Mouse (Mus musculus) C2C12 (cell line): ENCODE measurements at regions not wholly inside any gene's neighbourhood (a gene's known extent, or its start where the extent isn't known, plus 50 kb on each side); places are given as distances from the start of the nearest gene placed in this dataset.
"Not testable (repeated sequence)": the region's sequence is repeated elsewhere in the genome, so short reads cannot be mapped to it uniquely, and the experiment has no call there.

Experiments
- H3K27me3 ChIP-seq: one replicate; pipeline ENCODE4 v1.6.1; 2011; ENCODE audit not compliant: control insufficient read depth, insufficient read depth, insufficient read length
- H3K36me3 ChIP-seq: one replicate; pipeline ENCODE4 v1.6.1; 2011; ENCODE audit not compliant: control insufficient read depth, insufficient read depth
- H3K4me3 ChIP-seq: one replicate; pipeline ENCODE4 v1.5.1; 2011; ENCODE audit warnings: mild to moderate bottlenecking, control low read depth; ENCODE audit not compliant: poor library complexity, insufficient read depth, severe bottlenecking
- H3K79me2 ChIP-seq: one replicate; pipeline ENCODE4 v1.6.1; 2011; ENCODE audit not compliant: control insufficient read depth, insufficient read depth
- H3K79me3 ChIP-seq: one replicate; pipeline ENCODE4 v1.6.1; 2011; ENCODE audit warnings: low read depth, control low read depth
- H3ac ChIP-seq: one replicate; pipeline ENCODE3; 2011; ENCODE audit warnings: low read depth; ENCODE audit not compliant: control insufficient read depth, insufficient read length
- CEBPB ChIP-seq: IDR thresholded peaks from one replicate; pipeline ENCODE4 v1.6.1; 2011; ENCODE audit warnings: low read depth, mild to moderate bottlenecking, control low read depth, moderate library complexity
- CTCF ChIP-seq: IDR thresholded peaks from one replicate; pipeline ENCODE4 v1.5.1; 2011; ENCODE audit not compliant: control insufficient read depth, insufficient read depth, insufficient read length
- FOSL1 ChIP-seq: IDR thresholded peaks from one replicate; pipeline ENCODE4 v1.8.0; 2011; ENCODE audit warnings: mild to moderate bottlenecking, low read length; ENCODE audit not compliant: poor library complexity, insufficient read depth, severe bottlenecking
- MAX ChIP-seq: IDR thresholded peaks from one replicate; pipeline ENCODE4 v1.6.1; 2011; ENCODE audit warnings: mild to moderate bottlenecking, control low read depth
- MYOD1 ChIP-seq: IDR thresholded peaks from one replicate; pipeline ENCODE4 v1.6.1; 2011; ENCODE audit warnings: low read depth; ENCODE audit not compliant: control insufficient read depth, insufficient read length
- MYOG ChIP-seq: IDR thresholded peaks from one replicate; pipeline ENCODE4 v1.6.1; 2011; ENCODE audit not compliant: control insufficient read depth, insufficient read length; ENCODE audit errors: extremely low read depth
- USF1 ChIP-seq: IDR thresholded peaks from one replicate; pipeline ENCODE4 v1.6.1; 2011; ENCODE audit warnings: low read depth, mild to moderate bottlenecking, control low read depth, moderate library complexity

DNA sequence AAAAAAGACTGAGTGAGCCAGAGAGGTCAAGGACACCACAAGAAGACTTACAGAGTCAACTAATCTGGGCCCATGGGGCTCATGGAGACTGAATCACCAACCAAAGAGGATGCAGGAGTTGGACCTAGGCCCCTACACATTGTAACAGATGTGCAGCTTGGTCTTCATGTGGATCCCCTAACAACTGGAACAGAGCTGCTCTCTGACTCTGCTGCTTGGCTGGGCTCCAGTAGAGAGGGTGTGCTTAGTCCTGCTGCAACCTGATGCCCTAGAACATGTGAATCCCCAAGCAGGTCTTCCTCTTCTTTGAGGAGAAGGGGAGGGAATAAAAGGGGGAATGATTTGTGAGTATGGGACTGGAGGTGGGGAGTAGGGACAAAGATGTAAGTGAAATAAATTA lies 325.8 kb downstream of the Lrig3 start:
- Histone ChIP-seq H3K79me2 (no peaks in the 10 kb centered on the region), H3ac (no peak overlapping the region), H3K27me3 (no peaks in the 10 kb centered on the region), H3K79me3 (no peaks in the 10 kb centered on the region), H3K4me3 (no peak overlapping the region), H3K36me3 (no peaks in the 10 kb centered on the region)
- no peak for TF ChIP-seq CTCF
- TF ChIP-seq MAX: no peak
- TF ChIP-seq CEBPB: no peak
- TF ChIP-seq MYOD1: no peak
- TF ChIP-seq MYOG: no peak
- TF ChIP-seq USF1: no peak
- no peak for TF ChIP-seq FOSL1

DNA sequence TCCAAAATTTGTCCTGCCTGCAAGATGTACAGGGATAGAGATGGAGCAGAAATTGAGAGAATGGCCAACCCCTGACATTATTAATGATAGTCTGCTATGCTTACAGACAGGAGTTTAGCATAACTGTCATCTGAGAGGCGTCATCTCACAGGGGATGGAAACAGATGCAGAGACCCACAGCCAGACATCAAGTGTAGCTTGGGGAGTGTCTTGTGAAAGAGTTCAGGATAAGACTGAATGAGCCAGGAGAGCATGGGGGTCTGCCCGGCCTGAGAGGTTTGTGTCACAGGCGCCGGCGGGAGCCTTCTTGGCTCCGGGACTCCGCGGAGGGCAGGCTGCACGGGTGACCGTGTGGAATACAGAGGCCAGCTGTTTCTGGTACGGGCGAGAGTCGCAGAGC lies 319.1 kb downstream of the Lrig3 start:
- not testable (repeated sequence) for H3ac ChIP-seq, H3K79me3 ChIP-seq, H3K4me3 ChIP-seq, H3K36me3 ChIP-seq, H3K27me3 ChIP-seq, H3K79me2 ChIP-seq

DNA sequence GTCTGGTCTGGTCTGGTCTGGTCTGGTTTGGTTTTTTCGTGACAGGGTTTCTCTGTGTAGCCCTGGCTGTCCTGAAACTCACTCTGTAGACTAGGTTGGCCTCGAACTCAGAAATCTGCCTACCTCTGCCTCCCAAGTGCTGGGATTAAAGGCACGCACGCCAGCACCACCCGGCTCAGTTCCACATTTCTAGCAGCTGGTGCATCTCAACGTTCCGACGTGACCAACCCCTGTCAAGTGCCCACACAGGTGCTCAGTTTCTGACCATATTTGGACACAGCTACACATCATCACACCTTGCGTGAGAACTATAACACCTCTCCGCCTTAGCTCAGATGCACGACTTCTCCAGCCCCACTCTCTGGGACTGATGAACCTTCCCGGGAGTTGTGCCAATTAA lies 304.4 kb downstream of the Lrig3 start:
- Histone ChIP-seq H3K27me3 (no peaks in the 10 kb centered on the region), H3ac (no peak overlapping the region), H3K79me2 (no peaks in the 10 kb centered on the region), H3K4me3 (no peak overlapping the region), H3K36me3 (no peaks in the 10 kb centered on the region), H3K79me3 (no peaks in the 10 kb centered on the region)
- TF ChIP-seq MYOG (no peak), USF1 (no peak), CEBPB (no peak), MYOD1 (no peak), FOSL1 (no peak), CTCF (no peak), MAX (no peak)

DNA sequence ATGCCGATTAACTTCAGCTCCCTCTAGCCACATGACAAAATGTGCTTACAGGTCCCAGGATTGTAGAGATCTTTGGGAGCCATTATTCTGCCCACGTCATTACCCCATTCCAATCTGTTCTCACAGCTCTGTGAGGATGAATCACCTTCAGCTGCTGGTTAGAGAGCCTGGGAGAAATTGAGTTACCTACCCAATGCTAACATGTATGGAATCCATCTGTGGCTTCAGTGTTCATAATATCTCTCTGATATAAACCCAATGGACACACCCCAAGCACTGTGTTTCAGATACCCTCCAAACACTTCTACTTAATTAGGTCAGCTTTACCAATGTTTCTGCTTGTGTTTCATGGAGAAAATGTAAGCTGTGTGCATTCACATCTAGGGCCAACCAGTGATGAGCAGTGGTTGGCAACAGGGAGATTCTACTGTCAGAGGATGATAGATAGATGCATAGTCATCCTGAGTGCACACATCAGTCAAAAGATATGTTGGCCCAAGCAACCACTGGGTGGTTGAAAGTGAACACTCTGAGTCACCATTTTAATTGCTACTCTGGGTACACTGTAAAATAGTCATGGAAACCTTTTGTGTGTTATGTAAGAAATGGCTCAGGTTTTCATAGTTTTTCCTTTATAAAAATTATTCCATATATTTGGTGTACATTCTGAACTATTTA lies 301.5 kb downstream of the Lrig3 start:
- TF ChIP-seq MAX: peak; percentile 4
- TF ChIP-seq CEBPB: peak; percentile 5
- TF ChIP-seq FOSL1: peak; percentile 89
- peak; percentile 44 for TF ChIP-seq MYOD1
- TF ChIP-seq CTCF: no peak
- TF ChIP-seq MYOG: no peak
- TF ChIP-seq USF1: no peak
- H3ac ChIP-seq: no peak overlapping the region
- no peaks in the 10 kb centered on the region for H3K27me3 ChIP-seq
- no peaks in the 10 kb centered on the region for H3K36me3 ChIP-seq
- no peaks in the 10 kb centered on the region for H3K79me3 ChIP-seq
- no peaks in the 10 kb centered on the region for H3K79me2 ChIP-seq
- H3K4me3 ChIP-seq: no peak overlapping the region

DNA sequence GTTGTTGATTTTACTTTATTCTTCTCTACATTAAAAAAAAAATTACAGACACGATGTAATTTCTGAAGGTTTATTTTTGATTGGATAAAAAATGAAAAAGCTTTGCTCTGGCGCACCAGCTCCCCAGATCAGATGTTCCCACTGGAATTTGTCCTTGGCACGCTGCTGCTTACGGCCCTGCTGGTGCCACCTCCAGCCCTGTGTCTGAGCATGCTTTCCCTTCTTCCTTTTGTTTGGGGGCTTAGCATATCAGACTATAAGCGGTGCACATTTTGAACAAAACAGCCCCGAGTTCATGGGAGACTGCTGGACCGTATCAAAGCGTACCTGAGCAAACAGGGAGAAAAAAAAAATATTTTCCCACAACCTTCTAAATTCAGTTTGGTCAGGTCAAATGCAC lies 291.2 kb downstream of the Lrig3 start:
- no peak overlapping the region for H3K4me3 ChIP-seq
- no peaks in the 10 kb centered on the region for H3K79me2 ChIP-seq
- no peak overlapping the region for H3ac ChIP-seq
- no peaks in the 10 kb centered on the region for H3K27me3 ChIP-seq
- TF ChIP-seq CTCF (no peak), MAX (no peak), CEBPB (no peak), USF1 (no peak), MYOG (no peak), MYOD1 (no peak), FOSL1 (no peak)
- no peaks in the 10 kb centered on the region for H3K36me3 ChIP-seq
- no peaks in the 10 kb centered on the region for H3K79me3 ChIP-seq

DNA sequence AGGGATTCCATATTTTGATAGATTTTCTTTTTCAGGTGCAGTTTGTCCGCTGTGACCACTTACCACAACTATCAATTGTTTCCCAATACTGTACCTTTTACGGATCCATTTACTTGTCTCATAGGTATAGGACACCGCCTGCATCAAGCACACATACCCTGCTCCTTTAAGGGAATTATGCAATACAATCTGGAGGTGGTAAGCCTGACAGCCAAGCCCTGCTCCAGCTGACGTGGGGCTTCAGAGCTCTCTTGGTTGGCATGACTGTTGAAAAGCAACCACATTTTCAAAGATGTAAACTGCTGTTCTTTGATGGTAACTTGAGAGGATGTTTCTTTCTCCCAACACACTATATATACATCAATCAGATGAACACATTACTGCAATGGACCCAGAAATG lies 288.2 kb downstream of the Lrig3 start:
- Histone ChIP-seq H3K27me3 (no peaks in the 10 kb centered on the region), H3K4me3 (no peak overlapping the region), H3K79me2 (no peaks in the 10 kb centered on the region), H3K79me3 (no peaks in the 10 kb centered on the region), H3K36me3 (no peaks in the 10 kb centered on the region), H3ac (no peak overlapping the region)
- TF ChIP-seq USF1: no peak
- no peak for TF ChIP-seq FOSL1
- TF ChIP-seq MYOD1: no peak
- no peak for TF ChIP-seq MAX
- TF ChIP-seq MYOG: no peak
- TF ChIP-seq CTCF: no peak
- no peak for TF ChIP-seq CEBPB
